Mouse (Mus musculus): ENCODE results near the gene Tssk6. TPM values are rescaled to one million over a fixed set of nuclear protein-coding genes. Genes with fewer than 3 reads are reported as not detected.
A peak's percentile ranks its signal among the peaks of the same experiment; 100 is the strongest.

Tssk6 gene
- polyA plus RNA-seq, 1 experiment from 2014 or later: 5.7 TPM

- peaks cover 41% of the 10 kb centered on the region for H3K4me1 ChIP-seq
- WGBS: 7% methylated on average over 24 of the region's 24 CpGs
- no peak overlapping the region for H3K27ac ChIP-seq (replicated peaks)
- ATAC-seq (ENCODE audit: low FRiP score, low read depth): no peak
- no peaks in the 10 kb centered on the region for H3K9me3 ChIP-seq
- peak overlapping the region; percentile 22 for H3K4me3 ChIP-seq
- H3K9ac ChIP-seq (replicated peaks): no peak overlapping the region
- peaks cover 86% of the 10 kb centered on the region for H3K27me3 ChIP-seq
- peaks cover 11% of the 10 kb centered on the region; the same call in 1 of the 2 replicates for H3K36me3 ChIP-seq
- peak overlapping the region; percentile 34 for H3K4me2 ChIP-seq (replicated peaks)
These were observed 13.6 kb upstream of the Tssk6 start for GRCm38 (mm10) chr8:69888244-69888866.

GRCm38 (mm10) chr8:69888902-69889301, 13.1 kb upstream of the Tssk6 start:
- Histone ChIP-seq H3K27ac (replicated peaks) (no peak overlapping the region), H3K4me1 (peaks cover 45% of the 10 kb centered on the region), H3K36me3 (peaks cover 15% of the 10 kb centered on the region; the same call in 1 of the 2 replicates), H3K4me3 (peak overlapping the region; percentile 22), H3K9me3 (no peaks in the 10 kb centered on the region), H3K9ac (replicated peaks) (no peak overlapping the region), H3K27me3 (peaks cover 80% of the 10 kb centered on the region), H3K4me2 (replicated peaks) (peak overlapping the region; percentile 34)
- ATAC-seq (ENCODE audit: low FRiP score, low read depth): no peak
- 5% methylated on average over 22 of the region's 32 CpGs for WGBS

GRCm38 (mm10) chr8:69890813-69891241, 11.2 kb upstream of the Tssk6 start:
- 35% methylated on average over 19 of the region's 19 CpGs for WGBS
- Histone ChIP-seq H3K9me3 (no peaks in the 10 kb centered on the region), H3K4me3 (no peak overlapping the region), H3K27me3 (peaks cover 61% of the 10 kb centered on the region), H3K36me3 (peaks cover 16% of the 10 kb centered on the region; the same call in 1 of the 2 replicates), H3K4me2 (replicated peaks) (peak overlapping the region; percentile 15; the same call in 1 of the 2 replicates), H3K4me1 (peaks cover 65% of the 10 kb centered on the region), H3K9ac (replicated peaks) (no peak overlapping the region), H3K27ac (replicated peaks) (0 out of 2 replicates have a peak overlapping the region, but pooled peaks have one; percentile 25)
- ATAC-seq (ENCODE audit: low FRiP score, low read depth): no peak; the same call in 1 of the 2 replicates

- H3K27me3 ChIP-seq: peaks cover 30% of the 10 kb centered on the region
- H3K9ac ChIP-seq (replicated peaks): no peak overlapping the region
- ATAC-seq (ENCODE audit: low FRiP score, low read depth): no peak
- WGBS: 25% methylated on average over 17 of the region's 17 CpGs
- H3K27ac ChIP-seq (replicated peaks): no peak overlapping the region
- no peak overlapping the region for H3K4me3 ChIP-seq
- H3K36me3 ChIP-seq: peaks cover 34% of the 10 kb centered on the region
- H3K9me3 ChIP-seq: no peaks in the 10 kb centered on the region
- peaks cover 66% of the 10 kb centered on the region for H3K4me1 ChIP-seq
- no peak overlapping the region for H3K4me2 ChIP-seq (replicated peaks)
These were observed 8.1 kb upstream of the Tssk6 start for GRCm38 (mm10) chr8:69893863-69894262.

- Histone ChIP-seq H3K4me2 (replicated peaks) (no peak overlapping the region), H3K9me3 (no peaks in the 10 kb centered on the region), H3K4me1 (peaks cover 66% of the 10 kb centered on the region), H3K4me3 (no peak overlapping the region), H3K27ac (replicated peaks) (no peak overlapping the region), H3K27me3 (peaks cover 20% of the 10 kb centered on the region), H3K36me3 (peaks cover 37% of the 10 kb centered on the region), H3K9ac (replicated peaks) (no peak overlapping the region; the same call in 1 of the 2 replicates)
- ATAC-seq (ENCODE audit: low FRiP score, low read depth): no peak
- 47% methylated on average over 6 of the region's 6 CpGs for WGBS
These were observed 7.1 kb upstream of the Tssk6 start for GRCm38 (mm10) chr8:69894836-69895332.

- H3K36me3 ChIP-seq: peaks cover 37% of the 10 kb centered on the region
- peaks cover 74% of the 10 kb centered on the region for H3K4me1 ChIP-seq
- ATAC-seq (ENCODE audit: low FRiP score, low read depth): no peak
- H3K4me2 ChIP-seq (replicated peaks): no peak overlapping the region
- WGBS: 78% methylated on average over 4 of the region's 4 CpGs
- no peak overlapping the region for H3K4me3 ChIP-seq
- H3K9me3 ChIP-seq: no peaks in the 10 kb centered on the region
- no peak overlapping the region for H3K27ac ChIP-seq (replicated peaks)
- H3K9ac ChIP-seq (replicated peaks): no peak overlapping the region; the same call in 1 of the 2 replicates
- peaks cover 10% of the 10 kb centered on the region for H3K27me3 ChIP-seq
These were observed 6.1 kb upstream of the Tssk6 start for GRCm38 (mm10) chr8:69895772-69896451.

- no peak overlapping the region for H3K4me3 ChIP-seq
- ATAC-seq (ENCODE audit: low FRiP score, low read depth): no peak
- H3K27ac ChIP-seq (replicated peaks): no peak overlapping the region
- peaks cover 31% of the 10 kb centered on the region for H3K36me3 ChIP-seq
- H3K4me2 ChIP-seq (replicated peaks): no peak overlapping the region
- H3K9ac ChIP-seq (replicated peaks): no peak overlapping the region
- H3K4me1 ChIP-seq: peaks cover 75% of the 10 kb centered on the region
- H3K9me3 ChIP-seq: no peaks in the 10 kb centered on the region
- peaks cover 4% of the 10 kb centered on the region for H3K27me3 ChIP-seq
- WGBS: 85% methylated on average over 6 of the region's 6 CpGs
These were observed 4.1 kb upstream of the Tssk6 start for GRCm38 (mm10) chr8:69897857-69898256.

- no peaks in the 10 kb centered on the region for H3K9me3 ChIP-seq
- no peak overlapping the region for H3K9ac ChIP-seq (replicated peaks)
- no peaks in the 10 kb centered on the region for H3K27me3 ChIP-seq
- H3K4me2 ChIP-seq (replicated peaks): no peak overlapping the region
- WGBS: 92% methylated on average over 2 of the region's 2 CpGs
- 0 out of 2 replicates have a peak overlapping the region, but pooled peaks have one; percentile 65 for H3K4me3 ChIP-seq
- peaks cover 22% of the 10 kb centered on the region for H3K36me3 ChIP-seq
- H3K27ac ChIP-seq (replicated peaks): no peak overlapping the region
- ATAC-seq (ENCODE audit: low FRiP score, low read depth): no peak
- H3K4me1 ChIP-seq: peaks cover 69% of the 10 kb centered on the region
These were observed 2.1 kb upstream of the Tssk6 start for GRCm38 (mm10) chr8:69899876-69900275.

GRCm38 (mm10) chr8:69900895-69901451, 1.0 kb upstream of the Tssk6 start:
- Histone ChIP-seq H3K4me1 (peaks cover 58% of the 10 kb centered on the region), H3K27me3 (no peaks in the 10 kb centered on the region), H3K9me3 (no peaks in the 10 kb centered on the region), H3K36me3 (peaks cover 19% of the 10 kb centered on the region), H3K4me2 (replicated peaks) (peak overlapping the region; percentile 95), H3K27ac (replicated peaks) (peak overlapping the region; percentile 84), H3K4me3 (peak overlapping the region; percentile 65), H3K9ac (replicated peaks) (peak overlapping the region; percentile 67)
- 18% methylated on average over 12 of the region's 12 CpGs for WGBS
- ATAC-seq (ENCODE audit: low FRiP score, low read depth): 0 out of 2 replicates have a peak, but pooled peaks have one; percentile 0

- WGBS: 2% methylated on average over 41 of the region's 41 CpGs
- Histone ChIP-seq H3K27ac (replicated peaks) (peak overlapping the region; percentile 84), H3K27me3 (no peaks in the 10 kb centered on the region), H3K4me3 (peak overlapping the region; percentile 65), H3K4me2 (replicated peaks) (peak overlapping the region; percentile 95), H3K36me3 (peaks cover 19% of the 10 kb centered on the region), H3K9me3 (no peaks in the 10 kb centered on the region), H3K9ac (replicated peaks) (peak overlapping the region; percentile 81), H3K4me1 (peaks cover 52% of the 10 kb centered on the region)
- peak; percentile 77 for ATAC-seq (ENCODE audit: low FRiP score, low read depth)
These were observed 361 bp upstream of the Tssk6 start for GRCm38 (mm10) chr8:69901484-69902162.

GRCm38 (mm10) chr8:69903063-69903542, 1.1 kb downstream of the Tssk6 start:
- 1% methylated on average over 45 of the region's 45 CpGs for WGBS
- H3K9me3 ChIP-seq: no peaks in the 10 kb centered on the region
- peaks cover 44% of the 10 kb centered on the region for H3K4me1 ChIP-seq
- H3K27me3 ChIP-seq: no peaks in the 10 kb centered on the region
- peaks cover 17% of the 10 kb centered on the region for H3K36me3 ChIP-seq
- peak overlapping the region; percentile 65 for H3K4me3 ChIP-seq
- ATAC-seq (ENCODE audit: low FRiP score, low read depth): peak; percentile 86
- peak overlapping the region; percentile 95 for H3K4me2 ChIP-seq (replicated peaks)
- peak overlapping the region; percentile 84 for H3K27ac ChIP-seq (replicated peaks)
- peak overlapping the region; percentile 81 for H3K9ac ChIP-seq (replicated peaks)
